Mouse (Mus musculus) liver, embryonic 16.5 days (tissue): ENCODE results near the gene Vrtn. TPM values are rescaled to one million over a fixed set of nuclear protein-coding genes. Genes with fewer than 3 reads are reported as not detected.

Experiments
- ATAC-seq: fragments of 200-750 bp; cut with Nextera tagmentation; 2 replicates; pipeline ENCODE4 v1.8.0; 2017; ENCODE audit warnings: low read depth, mild to moderate bottlenecking, moderate number of reproducible peaks, moderate library complexity
- H3K27ac ChIP-seq: fragments of 300-500 bp; sonication (generic); 2 replicates; pipeline ENCODE4 v1.5.1; 2014; ENCODE audit warnings: mild to moderate bottlenecking, low read length
- H3K27me3 ChIP-seq: fragments of 300-500 bp; sonication (generic); 2 replicates; pipeline ENCODE4 v1.6.1; 2014; ENCODE audit warnings: low read depth, low read length, mixed read lengths; ENCODE audit not compliant: control insufficient read depth, insufficient read depth
- H3K36me3 ChIP-seq: fragments of 300-500 bp; sonication (generic); 2 replicates; pipeline ENCODE4 v1.6.1; 2014; ENCODE audit warnings: mild to moderate bottlenecking; ENCODE audit not compliant: control insufficient read depth, insufficient read depth
- H3K4me1 ChIP-seq: fragments of 300-500 bp; sonication (generic); 2 replicates; pipeline ENCODE4 v1.6.1; 2014; ENCODE audit warnings: low read depth, low read length, mixed read lengths; ENCODE audit not compliant: control insufficient read depth
- H3K4me2 ChIP-seq: fragments of 300-500 bp; sonication (generic); 2 replicates; pipeline ENCODE4 v1.6.1; 2014; ENCODE audit warnings: low read depth, low read length, mixed read lengths
- H3K4me3 ChIP-seq: fragments of 300-500 bp; sonication (generic); 2 replicates; pipeline ENCODE4 v1.5.1; 2014; ENCODE audit warnings: low read depth, mild to moderate bottlenecking, low read length
- H3K9ac ChIP-seq: fragments of 300-500 bp; sonication (generic); 2 replicates; pipeline ENCODE4 v1.6.1; 2014; ENCODE audit warnings: low read depth, low read length
- H3K9me3 ChIP-seq: fragments of 300-500 bp; sonication (generic); replicated peaks from 2 replicates; pipeline ENCODE4 v1.6.1; 2016; ENCODE audit warnings: low read length; ENCODE audit not compliant: control insufficient read depth
- WGBS: fragments of 180-500 bp; shearing (Covaris S2); extraction: QIAGEN DNeasy Blood & Tissue Kit; methylation state at CpG from one replicate; pipeline ENCODE4 v1.1.7; 2014; ENCODE audit not compliant: insufficient replicate concordance; 5-methylcytosine and 5-hydroxymethylcytosine counted together
- polyA plus RNA-seq: library from polyadenylated mRNA; unstranded; fragments of >200 nt; fragmentation: Nextera tagmentation; extraction: Ambion mirVana; gene quantifications from 2 replicates; pipeline ENCODE4 v1.2.1, GENCODE M21; 2015

Vrtn gene
- polyA plus RNA-seq, 1 experiment from 2014 or later = not detected

DNA sequence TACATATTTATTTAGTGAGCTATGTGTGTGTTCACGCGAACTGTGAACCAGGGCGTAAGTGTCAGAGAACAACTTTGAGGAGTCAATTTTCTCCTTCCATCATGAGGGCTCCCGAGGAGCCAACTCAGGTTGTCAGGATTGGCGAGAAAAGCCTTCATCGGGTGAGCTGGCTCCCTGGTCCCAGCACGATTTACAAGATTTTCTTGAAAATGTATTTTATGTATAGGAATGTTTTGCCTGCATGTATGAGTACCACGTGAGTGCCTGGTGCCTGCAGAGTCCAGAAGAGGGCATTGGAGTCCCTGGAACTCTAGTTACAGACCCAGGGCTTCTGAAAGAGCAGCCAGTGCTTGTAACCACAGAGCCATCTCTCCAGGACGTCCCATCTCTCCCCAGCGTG is 23.2 kb upstream of the Vrtn start:
- no peaks in the 10 kb centered on the region for H3K27me3 ChIP-seq
- H3K4me3 ChIP-seq = peak overlapping the region; percentile 76
- no peak overlapping the region for H3K27ac ChIP-seq
- no peaks in the 10 kb centered on the region for H3K36me3 ChIP-seq
- ATAC-seq = peak; percentile 53
- WGBS = 5% methylated on average over 10 of the region's 10 CpGs
- H3K4me2 ChIP-seq = peak overlapping the region; percentile 91
- peak overlapping the region; percentile 62 for H3K9ac ChIP-seq
- no peaks in the 10 kb centered on the region for H3K9me3 ChIP-seq
- peaks cover 3% of the 10 kb centered on the region for H3K4me1 ChIP-seq

DNA sequence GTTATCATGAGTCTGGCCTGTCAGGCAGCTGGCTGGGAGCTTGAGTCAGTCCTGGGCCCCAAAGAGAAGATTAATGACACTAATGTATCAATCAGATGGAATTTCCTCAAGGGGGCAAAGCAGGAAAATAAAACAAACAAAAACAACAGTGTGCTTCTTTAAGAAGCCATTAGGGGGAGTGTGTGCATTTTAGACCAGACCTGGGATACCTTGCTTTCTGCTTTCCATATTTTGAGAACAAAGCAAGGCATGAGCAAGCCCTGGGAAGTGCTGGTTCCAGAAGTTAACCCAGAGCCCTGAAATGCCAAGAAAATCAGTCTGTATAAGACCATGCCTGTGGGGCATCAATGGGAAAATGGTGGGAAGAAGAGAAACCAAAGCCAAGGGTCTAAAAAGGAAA is 19.8 kb upstream of the Vrtn start:
- no peak overlapping the region for H3K9ac ChIP-seq
- no peak overlapping the region for H3K4me3 ChIP-seq
- no peak overlapping the region for H3K27ac ChIP-seq
- no peak for ATAC-seq
- no peaks in the 10 kb centered on the region for H3K9me3 ChIP-seq
- peaks cover 3% of the 10 kb centered on the region for H3K4me1 ChIP-seq
- H3K4me2 ChIP-seq = no peak overlapping the region
- no peaks in the 10 kb centered on the region for H3K36me3 ChIP-seq
- H3K27me3 ChIP-seq = peaks cover 19% of the 10 kb centered on the region

DNA sequence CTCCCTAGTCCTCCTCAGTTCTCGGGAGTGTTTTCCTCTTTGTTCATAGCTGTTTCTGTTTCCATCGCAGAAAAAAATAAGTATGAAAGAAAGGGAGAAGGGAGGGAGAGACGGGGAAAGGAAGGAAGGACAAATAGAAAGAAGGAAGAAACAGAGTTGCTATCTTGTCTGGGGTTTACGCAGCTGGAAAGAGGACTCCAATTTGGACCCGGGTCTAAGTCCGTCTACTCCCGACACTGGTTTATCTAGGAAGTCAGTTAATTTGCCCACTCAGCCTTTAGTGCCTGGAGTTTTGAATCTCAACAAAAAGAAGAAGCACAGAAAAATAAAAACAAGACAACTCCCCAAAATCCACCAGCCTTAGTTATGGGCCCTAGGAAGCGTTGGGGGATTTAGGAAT is 16.2 kb upstream of the Vrtn start:
- H3K27ac ChIP-seq = no peak overlapping the region
- no peaks in the 10 kb centered on the region for H3K9me3 ChIP-seq

DNA sequence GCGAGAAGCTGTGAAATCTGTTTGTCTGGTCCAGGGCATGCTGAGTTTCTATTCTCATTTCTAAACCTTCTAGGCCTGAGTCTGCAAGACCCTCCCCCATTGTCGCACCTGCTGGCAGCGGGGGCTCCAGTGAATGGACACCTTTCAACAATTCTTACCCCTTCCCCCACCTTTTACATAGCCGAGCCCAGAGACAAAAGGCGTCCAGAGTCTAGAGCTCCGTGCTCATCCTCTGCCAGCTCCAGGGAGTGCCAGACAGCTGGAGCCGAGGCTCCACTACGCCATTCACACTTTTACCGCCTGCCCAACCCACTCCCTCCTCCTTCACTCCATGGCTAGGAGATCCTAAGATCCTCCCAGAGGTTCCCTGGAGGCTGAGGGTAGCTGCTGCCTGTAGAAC is 15.7 kb upstream of the Vrtn start:
- H3K27me3 ChIP-seq = peaks cover 21% of the 10 kb centered on the region
- H3K9ac ChIP-seq = no peak overlapping the region
- no peaks in the 10 kb centered on the region for H3K4me1 ChIP-seq
- WGBS = 15% methylated on average over 9 of the region's 9 CpGs
- ATAC-seq = no peak
- H3K27ac ChIP-seq = no peak overlapping the region
- no peaks in the 10 kb centered on the region for H3K36me3 ChIP-seq
- H3K4me2 ChIP-seq = no peak overlapping the region
- H3K9me3 ChIP-seq = no peaks in the 10 kb centered on the region
- no peak overlapping the region for H3K4me3 ChIP-seq

More for the DNA sequence above, 16.2 kb upstream of the Vrtn start:
- Histone ChIP-seq H3K27me3 (peaks cover 21% of the 10 kb centered on the region), H3K36me3 (no peaks in the 10 kb centered on the region), H3K4me1 (no peaks in the 10 kb centered on the region), H3K4me3 (no peak overlapping the region), H3K9ac (no peak overlapping the region), H3K4me2 (no peak overlapping the region)
- WGBS = 20% methylated on average over 8 of the region's 8 CpGs
- no peak for ATAC-seq

DNA sequence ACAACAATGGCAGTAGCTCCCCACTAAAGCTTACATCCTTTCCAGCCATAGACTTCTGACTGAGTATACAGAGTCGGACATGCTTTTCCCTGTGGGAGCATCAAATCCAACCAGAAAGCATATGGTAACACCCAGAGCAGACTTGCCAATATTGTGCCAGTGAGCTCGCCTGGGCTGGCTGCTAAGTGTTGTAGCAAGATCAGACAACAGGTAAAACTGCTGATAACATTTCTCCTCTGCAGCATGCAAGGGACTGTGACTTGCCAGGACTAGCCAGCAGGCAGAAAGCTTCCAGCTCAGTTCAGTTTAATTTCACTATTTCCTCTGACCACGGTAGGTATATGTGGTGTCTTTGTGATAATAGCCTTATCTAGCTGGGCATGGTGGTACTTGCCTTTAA is 9.0 kb upstream of the Vrtn start:
- ATAC-seq = no peak
- Histone ChIP-seq H3K4me3 (no peak overlapping the region), H3K9me3 (no peaks in the 10 kb centered on the region), H3K36me3 (no peaks in the 10 kb centered on the region), H3K27me3 (no peaks in the 10 kb centered on the region; the same call in 1 of the 2 replicates), H3K4me1 (no peaks in the 10 kb centered on the region), H3K27ac (no peak overlapping the region), H3K9ac (no peak overlapping the region), H3K4me2 (no peak overlapping the region)
- 33% methylated on average over 3 of the region's 3 CpGs for WGBS

DNA sequence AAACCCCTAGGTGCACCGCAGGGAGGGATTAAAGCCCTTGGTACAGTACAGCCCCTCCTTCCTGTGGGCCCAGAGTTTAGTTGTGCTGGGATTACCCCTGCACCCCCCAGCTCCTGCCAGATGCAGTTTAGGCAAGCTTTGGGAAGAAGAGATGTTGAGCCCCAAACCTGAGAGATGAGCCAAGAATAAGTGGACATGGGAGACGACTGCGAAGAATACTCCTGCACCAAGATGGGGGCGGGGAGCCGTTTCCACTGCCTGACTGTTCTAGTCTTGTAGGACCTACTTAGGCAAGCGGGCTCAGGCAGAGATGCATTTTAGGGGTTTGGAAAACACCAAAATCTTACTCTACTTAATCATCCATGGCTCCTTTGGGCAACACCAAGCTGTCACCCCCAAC is 566 bp upstream of the Vrtn start:
- Histone ChIP-seq H3K4me2 (no peak overlapping the region), H3K27me3 (peaks cover 47% of the 10 kb centered on the region), H3K9ac (no peak overlapping the region), H3K36me3 (no peaks in the 10 kb centered on the region), H3K4me1 (no peaks in the 10 kb centered on the region), H3K27ac (no peak overlapping the region), H3K9me3 (no peaks in the 10 kb centered on the region), H3K4me3 (no peak overlapping the region)
- 13% methylated on average over 6 of the region's 6 CpGs for WGBS
- no peak for ATAC-seq

DNA sequence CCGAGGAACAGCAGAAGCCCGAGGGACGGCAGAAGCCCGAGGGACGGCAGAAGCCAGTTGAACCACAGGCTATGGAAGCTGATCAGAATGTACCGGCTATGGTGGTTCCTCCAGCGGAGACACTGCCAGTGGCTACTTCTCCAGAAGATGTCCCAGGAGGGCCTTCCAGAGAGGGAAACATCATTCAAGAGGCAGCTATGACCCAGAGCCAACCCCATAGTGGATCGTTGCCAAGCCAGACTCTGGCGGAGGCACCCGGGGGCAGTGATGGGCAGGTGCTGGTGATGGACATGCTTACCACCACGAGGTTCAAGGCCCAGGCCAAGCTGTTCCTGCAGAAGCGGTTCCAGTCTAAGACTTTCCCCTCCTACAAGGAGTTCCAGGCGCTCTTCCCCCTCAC is 9.4 kb downstream of the Vrtn start:
- H3K4me3 ChIP-seq = no peak overlapping the region
- H3K9me3 ChIP-seq = no peaks in the 10 kb centered on the region
- H3K9ac ChIP-seq = no peak overlapping the region
- no peaks in the 10 kb centered on the region for H3K36me3 ChIP-seq
- no peak for ATAC-seq
- no peak overlapping the region for H3K27ac ChIP-seq
- H3K27me3 ChIP-seq = no peaks in the 10 kb centered on the region
- 70% methylated on average over 13 of the region's 13 CpGs for WGBS
- H3K4me1 ChIP-seq = no peaks in the 10 kb centered on the region
- H3K4me2 ChIP-seq = no peak overlapping the region

DNA sequence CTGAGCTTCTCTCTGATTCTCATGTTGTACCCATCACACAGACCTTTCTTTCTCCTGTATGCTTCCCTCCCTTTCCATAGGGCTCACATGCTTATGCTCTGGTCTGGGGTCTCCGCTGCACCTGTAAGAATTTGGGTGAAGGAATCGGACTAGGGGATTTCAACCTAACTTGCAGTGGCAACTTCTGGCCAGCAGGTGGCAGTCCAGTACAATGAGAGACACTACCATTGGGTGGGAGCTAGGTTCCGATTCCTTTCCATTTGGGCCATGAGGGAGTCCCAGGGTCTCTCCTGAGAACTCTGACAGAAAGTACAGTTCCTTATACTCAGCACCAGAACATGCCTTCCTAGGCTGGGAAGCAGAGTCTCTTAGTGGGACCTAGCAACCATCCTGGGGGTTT is 13.1 kb downstream of the Vrtn start:
- 15% methylated on average over 3 of the region's 3 CpGs for WGBS
- no peak overlapping the region for H3K9ac ChIP-seq
- H3K27ac ChIP-seq = no peak overlapping the region
- H3K4me1 ChIP-seq = no peaks in the 10 kb centered on the region
- no peak overlapping the region for H3K4me2 ChIP-seq
- no peaks in the 10 kb centered on the region for H3K27me3 ChIP-seq
- H3K36me3 ChIP-seq = no peaks in the 10 kb centered on the region
- no peak overlapping the region for H3K4me3 ChIP-seq
- H3K9me3 ChIP-seq = no peaks in the 10 kb centered on the region
- no peak for ATAC-seq

DNA sequence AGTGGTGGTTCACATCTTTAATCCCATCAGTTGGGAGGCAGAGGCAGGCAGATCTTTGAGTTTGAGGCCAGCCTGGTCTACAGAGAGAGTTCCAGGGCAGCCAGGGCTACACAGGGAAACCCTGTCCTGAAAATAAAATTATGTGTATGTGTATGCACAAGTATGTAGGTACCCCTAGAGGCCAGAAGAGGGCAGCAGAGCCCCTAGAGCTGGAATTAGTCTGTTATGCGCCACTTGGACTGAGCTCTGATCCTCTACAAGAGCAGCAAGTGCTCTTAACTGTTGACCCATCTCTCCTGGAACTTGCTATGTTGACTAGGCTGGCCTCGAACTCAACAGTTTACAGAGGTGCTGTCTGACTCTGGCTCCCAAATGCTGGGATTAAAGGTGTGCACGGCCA is 29.7 kb downstream of the Vrtn start:
- H3K9me3 ChIP-seq = no peaks in the 10 kb centered on the region
- no peaks in the 10 kb centered on the region for H3K4me1 ChIP-seq
- no peak overlapping the region for H3K9ac ChIP-seq
- no peaks in the 10 kb centered on the region for H3K36me3 ChIP-seq
- 69% methylated on average over 3 of the region's 3 CpGs for whole genome bisulfite sequencing
- ATAC-seq = no peak
- no peak overlapping the region for H3K4me2 ChIP-seq
- H3K27me3 ChIP-seq = no peaks in the 10 kb centered on the region
- H3K27ac ChIP-seq = no peak overlapping the region
- H3K4me3 ChIP-seq = no peak overlapping the region

DNA sequence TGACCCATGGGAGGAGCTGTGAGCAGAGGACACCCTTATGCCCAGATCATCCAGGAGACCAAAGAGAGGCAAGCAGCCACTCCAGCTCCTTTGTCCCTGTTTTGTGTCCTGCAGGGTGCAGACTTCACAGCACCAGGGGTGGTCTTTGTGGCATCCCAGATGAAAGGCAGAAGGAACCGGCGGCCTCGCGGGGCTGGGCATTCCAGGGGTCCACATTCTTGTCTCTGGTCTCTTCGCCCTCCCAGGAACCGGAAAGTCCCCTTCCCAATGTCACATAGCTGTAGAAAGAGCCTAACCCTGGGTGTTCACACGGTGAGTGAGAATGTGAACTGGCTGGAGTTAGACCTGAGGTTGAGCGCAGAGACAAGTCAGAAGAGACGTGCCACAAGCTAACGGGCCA is 30.8 kb downstream of the Vrtn start:
- Histone ChIP-seq H3K9ac (no peak overlapping the region), H3K36me3 (no peaks in the 10 kb centered on the region), H3K4me3 (no peak overlapping the region), H3K27ac (no peak overlapping the region), H3K4me2 (no peak overlapping the region), H3K27me3 (no peaks in the 10 kb centered on the region), H3K4me1 (no peaks in the 10 kb centered on the region), H3K9me3 (no peaks in the 10 kb centered on the region)
- no peak for ATAC-seq
- WGBS = 19% methylated on average over 10 of the region's 10 CpGs
